8 mouse cellular contexts compared by ENCODE assay signal in genomic region chr17:26947231-26948100, GRCm38 (mm10). TPM values are rescaled to one million over a fixed set of nuclear protein-coding genes. Genes with fewer than 3 reads are reported as not detected.
DNase-seq lines count a peak whose midpoint lies in the region; ATAC-seq and TF ChIP-seq lines count a peak whose summit lies in the region.

No protein-coding gene starts in this region.

- H3K4me1 ChIP-seq in lung, embryonic 15.5 days, result peaks cover 60% of the 10 kb centered on the region
- peaks cover 45% of the 10 kb centered on the region for H3K4me1 ChIP-seq in hindbrain, postnatal 0 days (ENCODE audit: insufficient read depth, low read length)

- no peak for TF ChIP-seq POLR2A in myocyte (IDR thresholded peaks at IDR 0.05; ENCODE audit: insufficient read length, low read depth)

- H3K4me2 ChIP-seq in lung, embryonic 15.5 days, result peak overlapping the region; percentile 87
- peak overlapping the region; percentile 75 for H3K4me2 ChIP-seq in hindbrain, postnatal 0 days (ENCODE audit: low read depth, low read length)
- H3K4me2 ChIP-seq in myocyte (ENCODE audit: low read depth), result no peak overlapping the region

- H3K27ac ChIP-seq in lung, embryonic 15.5 days, result peak overlapping the region; percentile 62; the same call in 1 of the 2 replicates
- peak overlapping the region; percentile 78 for H3K27ac ChIP-seq in hindbrain, postnatal 0 days

- no peak overlapping the region for H3ac ChIP-seq in myocyte (ENCODE audit: control insufficient read depth, insufficient read length)

- H3K9me3 ChIP-seq in lung, embryonic 15.5 days, result no peaks in the 10 kb centered on the region
- H3K9me3 ChIP-seq in hindbrain, postnatal 0 days (ENCODE audit: low read length), result no peaks in the 10 kb centered on the region

- H3K79me2 ChIP-seq in myocyte (ENCODE audit: control insufficient read depth, insufficient read depth), result no peaks in the 10 kb centered on the region

- WGBS in lung, embryonic 15.5 days, result 52% methylated on average over 12 of the region's 12 CpGs
- WGBS in hindbrain, postnatal 0 days, result 20% methylated on average over 12 of the region's 12 CpGs

- DNase-seq in adrenal gland, adult 2 months, result peak; percentile 20
- DNase-seq in adrenal gland, postnatal 25 days, result no peak
- DNase-seq in lung, postnatal 36 days, result no peak
- DNase-seq in hindbrain, postnatal 0 days (ENCODE audit: low spot score), result no peak
- DNase-seq in adrenal gland, postnatal 36 days, result no peak

- TF ChIP-seq CTCF in hindbrain, postnatal 0 days (IDR thresholded peaks at IDR 0.05; ENCODE audit: low read depth), result no peak

- no peaks in the 10 kb centered on the region for H3K27me3 ChIP-seq in lung, embryonic 15.5 days
- H3K27me3 ChIP-seq in hindbrain, postnatal 0 days (ENCODE audit: insufficient read depth, low read length), result no peaks in the 10 kb centered on the region
- H3K27me3 ChIP-seq in myocyte (ENCODE audit: control insufficient read depth, insufficient read depth, insufficient read length), result no peaks in the 10 kb centered on the region

- no peak for ATAC-seq in lung, embryonic 15.5 days (ENCODE audit: borderline replicate concordance, extremely low read depth, low FRiP score, low TSS enrichment)
- no peak for ATAC-seq in hindbrain, postnatal 0 days
- no peak for ATAC-seq in activated CD4-positive, CD25-positive, alpha-beta regulatory T cell, adult 4 months

- peak overlapping the region; percentile 46; the same call in 1 of the 2 replicates for H3K4me3 ChIP-seq in lung, embryonic 15.5 days
- H3K4me3 ChIP-seq in hindbrain, postnatal 0 days (ENCODE audit: low read length), result no peak overlapping the region
- H3K4me3 ChIP-seq in myocyte, result peak overlapping the region; percentile 25

- H3K9ac ChIP-seq in lung, embryonic 15.5 days, result peak overlapping the region; percentile 63; the same call in 1 of the 2 replicates
- peak overlapping the region; percentile 59 for H3K9ac ChIP-seq in hindbrain, postnatal 0 days (replicated peaks; ENCODE audit: low read length)

- no peaks in the 10 kb centered on the region for H3K36me3 ChIP-seq in lung, embryonic 15.5 days
- no peaks in the 10 kb centered on the region for H3K36me3 ChIP-seq in hindbrain, postnatal 0 days (ENCODE audit: insufficient read depth, low read length)
- no peaks in the 10 kb centered on the region for H3K36me3 ChIP-seq in myocyte (ENCODE audit: control insufficient read depth, insufficient read depth)

TF ChIP-seq in myocyte, 11 proteins besides CTCF, POLR2A, EP300 and RAD21:
- TF ChIP-seq TCF12 (IDR thresholded peaks at IDR 0.05; ENCODE audit: insufficient read depth, poor library complexity, severe bottlenecking) (no peak), MAX (IDR thresholded peaks at IDR 0.05; ENCODE audit: low read depth) (no peak), REST (IDR thresholded peaks at IDR 0.05; ENCODE audit: insufficient read depth, insufficient read length) (no peak), MYOD1 (IDR thresholded peaks at IDR 0.05; ENCODE audit: control insufficient read depth in 1 of 3, insufficient read length in 2 of 3, low read depth in 2 of 3) (no peak), SRF (IDR thresholded peaks at IDR 0.05; ENCODE audit: control insufficient read depth, insufficient read length, low read depth) (no peak), CEBPB (IDR thresholded peaks at IDR 0.05; ENCODE audit: insufficient read depth, poor library complexity, severe bottlenecking) (no peak), E2F4 (IDR thresholded peaks at IDR 0.05; ENCODE audit: insufficient read depth) (no peak), MYOG (IDR thresholded peaks at IDR 0.05; ENCODE audit: control insufficient read depth in 1 of 3, insufficient read depth in 1 of 3, insufficient read length in 2 of 3, low read depth in 2 of 3) (no peak), USF1 (IDR thresholded peaks at IDR 0.05; ENCODE audit: low read depth) (no peak), POLR2AphosphoS2 (IDR thresholded peaks at IDR 0.05; ENCODE audit: insufficient read length, low read depth) (no peak)

RNA-seq across cellular contexts. Expression of gene Syngap1, which starts 6.4 kb away (rescaled TPM):
- total RNA-seq in adrenal gland, adult 2 months (2021), result 10 to 100 TPM; 14.3 to 21.8 TPM
- polyA plus RNA-seq in adrenal gland, adult 2 months (2012; rRNA removed), result 51.6 and 56.0 TPM in 2 replicates
- total RNA-seq in adrenal gland, postnatal 25 days (2021), result 25.9 and 26.7 TPM in 2 replicates
- 1.5 and 2.1 TPM in 2 replicates for polyA plus RNA-seq in lung, embryonic 15.5 days (2015; fragmentation: Nextera tagmentation; extraction: Ambion mirVana)
- total RNA-seq in hindbrain, postnatal 0 days (2014; rRNA removed), result 53.4 and 74.2 TPM in 2 replicates
- polyA plus RNA-seq in hindbrain, postnatal 0 days (2015; fragmentation: Nextera tagmentation; extraction: Ambion mirVana), result 4.4 and 5.3 TPM in 2 replicates
- polyA plus RNA-seq in myocyte (2012; fragmentation: generic; extraction: Trizol), result 5.2 TPM
- total RNA-seq in adrenal gland, postnatal 36 days (2021), result 10 to 100 TPM; 11.4 to 18.6 TPM
- not detected for polyA plus RNA-seq in activated CD4-positive, CD25-positive, alpha-beta regulatory T cell, adult 4 months (2017; shearing (Covaris generic))

RNA-seq across cellular contexts. Expression of gene Cuta, which starts 8.1 kb away (rescaled TPM):
- total RNA-seq in adrenal gland, adult 2 months (2021), result 100 to 1,000 TPM; 145 to 164 TPM
- 378 and 381 TPM in 2 replicates for polyA plus RNA-seq in adrenal gland, adult 2 months (2012; rRNA removed)
- total RNA-seq in adrenal gland, postnatal 25 days (2021), result 150 and 153 TPM in 2 replicates
- 182 and 184 TPM in 2 replicates for polyA plus RNA-seq in lung, embryonic 15.5 days (2015; fragmentation: Nextera tagmentation; extraction: Ambion mirVana)
- total RNA-seq in hindbrain, postnatal 0 days (2014; rRNA removed), result 59.0 and 63.8 TPM in 2 replicates
- 149 and 152 TPM in 2 replicates for polyA plus RNA-seq in hindbrain, postnatal 0 days (2015; fragmentation: Nextera tagmentation; extraction: Ambion mirVana)
- polyA plus RNA-seq in myocyte (2012; fragmentation: generic; extraction: Trizol), result 169 TPM
- total RNA-seq in adrenal gland, postnatal 36 days (2021), result 100 to 1,000 TPM; 129 to 165 TPM
- polyA plus RNA-seq in activated CD4-positive, CD25-positive, alpha-beta regulatory T cell, adult 4 months (2017; shearing (Covaris generic)), result 100 to 1,000 TPM; 147 to 198 TPM

RNA-seq across cellular contexts. Expression of gene Phf1, which starts 14.6 kb away (rescaled TPM):
- total RNA-seq in adrenal gland, adult 2 months (2021), result 10 to 100 TPM; 35.2 to 36.4 TPM
- 202 and 271 TPM in 2 replicates for polyA plus RNA-seq in adrenal gland, adult 2 months (2012; rRNA removed)
- 29.8 and 44.1 TPM in 2 replicates for total RNA-seq in adrenal gland, postnatal 25 days (2021)
- polyA plus RNA-seq in lung, embryonic 15.5 days (2015; fragmentation: Nextera tagmentation; extraction: Ambion mirVana), result 7.6 and 8.7 TPM in 2 replicates
- total RNA-seq in hindbrain, postnatal 0 days (2014; rRNA removed), result 45.7 and 49.5 TPM in 2 replicates
- 30.0 and 30.8 TPM in 2 replicates for polyA plus RNA-seq in hindbrain, postnatal 0 days (2015; fragmentation: Nextera tagmentation; extraction: Ambion mirVana)
- polyA plus RNA-seq in myocyte (2012; fragmentation: generic; extraction: Trizol), result 9.6 TPM
- 10 to 100 TPM; 34.2 to 37.9 TPM for total RNA-seq in adrenal gland, postnatal 36 days (2021)
- polyA plus RNA-seq in activated CD4-positive, CD25-positive, alpha-beta regulatory T cell, adult 4 months (2017; shearing (Covaris generic)), result 10 to 100 TPM; 10.4 to 13.5 TPM

RNA-seq across cellular contexts. Expression of gene Zbtb9, which starts 25.5 kb away (rescaled TPM):
- total RNA-seq in adrenal gland, adult 2 months (2021), result 1 to 10 TPM; 4.6 to 8.7 TPM
- 6.9 and 7.1 TPM in 2 replicates for polyA plus RNA-seq in adrenal gland, adult 2 months (2012; rRNA removed)
- 5.1 and 8.0 TPM in 2 replicates for total RNA-seq in adrenal gland, postnatal 25 days (2021)
- 16.3 and 16.9 TPM in 2 replicates for polyA plus RNA-seq in lung, embryonic 15.5 days (2015; fragmentation: Nextera tagmentation; extraction: Ambion mirVana)
- 21.4 and 22.7 TPM in 2 replicates for total RNA-seq in hindbrain, postnatal 0 days (2014; rRNA removed)
- 6.6 and 7.8 TPM in 2 replicates for polyA plus RNA-seq in hindbrain, postnatal 0 days (2015; fragmentation: Nextera tagmentation; extraction: Ambion mirVana)
- 8.8 TPM for polyA plus RNA-seq in myocyte (2012; fragmentation: generic; extraction: Trizol)
- total RNA-seq in adrenal gland, postnatal 36 days (2021), result 10 to 100 TPM in 1 of 2 experiments, 1 to 10 TPM in 1; 9.9 to 10.5 TPM
- polyA plus RNA-seq in activated CD4-positive, CD25-positive, alpha-beta regulatory T cell, adult 4 months (2017; shearing (Covaris generic)), result 1 to 10 TPM; 8.6 to 9.8 TPM

RNA-seq across cellular contexts. Expression of gene Kifc5b, which starts 30.6 kb away (rescaled TPM):
- 1 to 10 TPM; 1.0 to 1.3 TPM for total RNA-seq in adrenal gland, adult 2 months (2021)
- 1.2 and 2.1 TPM in 2 replicates for polyA plus RNA-seq in adrenal gland, adult 2 months (2012; rRNA removed)
- total RNA-seq in adrenal gland, postnatal 25 days (2021), result 3.5 and 4.0 TPM in 2 replicates
- 8.0 and 9.8 TPM in 2 replicates for polyA plus RNA-seq in lung, embryonic 15.5 days (2015; fragmentation: Nextera tagmentation; extraction: Ambion mirVana)
- 1.6 and 4.7 TPM in 2 replicates for total RNA-seq in hindbrain, postnatal 0 days (2014; rRNA removed)
- 3.2 TPM in 2 replicates for polyA plus RNA-seq in hindbrain, postnatal 0 days (2015; fragmentation: Nextera tagmentation; extraction: Ambion mirVana)
- polyA plus RNA-seq in myocyte (2012; fragmentation: generic; extraction: Trizol), result 15.4 TPM
- 1 to 10 TPM; 1.7 to 1.9 TPM for total RNA-seq in adrenal gland, postnatal 36 days (2021)
- polyA plus RNA-seq in activated CD4-positive, CD25-positive, alpha-beta regulatory T cell, adult 4 months (2017; shearing (Covaris generic)), result 1 to 10 TPM; 2.0 to 4.5 TPM
